ENCODE assay signal across 24 mouse cellular contexts in genomic region chr14:54856703-54857102, GRCm38 (mm10). TPM values are rescaled to one million over a fixed set of nuclear protein-coding genes. Genes with fewer than 3 reads are reported as not detected.
"Had no signal": no experiment of that assay in that cellular context is flagged by ENCODE, and none has a peak within 500 bp of the region (broad histone marks: within the 10 kb centered on the region; RNA-seq: fewer than 3 reads in every experiment).

No protein-coding gene starts in this region.

- DNase-seq: liver, postnatal 0 days; lung, adult 2 months; lung, postnatal 14 days; lung, postnatal 36 days; retina, postnatal 1 day; right cerebral cortex, adult 18-20 months; right cerebral cortex, postnatal 25 days; right cerebral cortex, postnatal 4 days; spleen, adult 18-20 months; thymus, adult 2 months; thymus, postnatal 25 days; thymus, postnatal 4 days had no signal

- H3K9ac ChIP-seq: liver, embryonic 15.5 days; liver, postnatal 0 days; lung, embryonic 15.5 days; midbrain, embryonic 13.5 days; midbrain, embryonic 15.5 days; neural tube, embryonic 12.5 days had no signal

- H3K9me3 ChIP-seq: liver, embryonic 15.5 days; lung, embryonic 15.5 days; midbrain, embryonic 13.5 days; midbrain, embryonic 15.5 days; neural tube, embryonic 12.5 days had no signal

- H3K4me3 ChIP-seq: liver, embryonic 15.5 days; lung, embryonic 15.5 days; midbrain, embryonic 13.5 days; midbrain, embryonic 15.5 days; neural tube, embryonic 12.5 days had no signal

- ATAC-seq: liver, postnatal 0 days; lung, postnatal 0 days; midbrain, embryonic 13.5 days; midbrain, embryonic 15.5 days had no signal

- H3K27ac ChIP-seq: liver, embryonic 15.5 days; lung, embryonic 15.5 days; macrophage; midbrain, embryonic 13.5 days; midbrain, embryonic 15.5 days; neural tube, embryonic 12.5 days had no signal

- H3K36me3 ChIP-seq: liver, embryonic 15.5 days had no signal

- H3K4me2 ChIP-seq: liver, embryonic 15.5 days; lung, embryonic 15.5 days; midbrain, embryonic 11.5 days; midbrain, embryonic 13.5 days; midbrain, embryonic 15.5 days; neural tube, embryonic 12.5 days had no signal

- H3K4me1 ChIP-seq: liver, embryonic 15.5 days; lung, embryonic 15.5 days; midbrain, embryonic 13.5 days; midbrain, embryonic 15.5 days; neural tube, embryonic 12.5 days had no signal

- H3K27me3 ChIP-seq: liver, embryonic 15.5 days; lung, embryonic 15.5 days; midbrain, embryonic 13.5 days; midbrain, embryonic 15.5 days; neural tube, embryonic 12.5 days had no signal

RNA-seq across cellular contexts. Expression of gene Gm20521, which starts 26.5 kb away (rescaled TPM):
- total RNA-seq: monocyte, adult 5-6 weeks; neutrophil, adult 5-6 weeks had no signal
- polyA plus RNA-seq: liver, embryonic 15.5 days; lung, adult 2 months; lung, embryonic 15.5 days; midbrain, embryonic 11.5 days; midbrain, embryonic 13.5 days; midbrain, embryonic 15.5 days; neural tube, embryonic 12.5 days; neural tube, embryonic 14.5 days; stomach, embryonic 14.5 days had no signal
